Mouse (Mus musculus): ENCODE data around the gene Cxcl10.

Cxcl10 gene

DNA sequence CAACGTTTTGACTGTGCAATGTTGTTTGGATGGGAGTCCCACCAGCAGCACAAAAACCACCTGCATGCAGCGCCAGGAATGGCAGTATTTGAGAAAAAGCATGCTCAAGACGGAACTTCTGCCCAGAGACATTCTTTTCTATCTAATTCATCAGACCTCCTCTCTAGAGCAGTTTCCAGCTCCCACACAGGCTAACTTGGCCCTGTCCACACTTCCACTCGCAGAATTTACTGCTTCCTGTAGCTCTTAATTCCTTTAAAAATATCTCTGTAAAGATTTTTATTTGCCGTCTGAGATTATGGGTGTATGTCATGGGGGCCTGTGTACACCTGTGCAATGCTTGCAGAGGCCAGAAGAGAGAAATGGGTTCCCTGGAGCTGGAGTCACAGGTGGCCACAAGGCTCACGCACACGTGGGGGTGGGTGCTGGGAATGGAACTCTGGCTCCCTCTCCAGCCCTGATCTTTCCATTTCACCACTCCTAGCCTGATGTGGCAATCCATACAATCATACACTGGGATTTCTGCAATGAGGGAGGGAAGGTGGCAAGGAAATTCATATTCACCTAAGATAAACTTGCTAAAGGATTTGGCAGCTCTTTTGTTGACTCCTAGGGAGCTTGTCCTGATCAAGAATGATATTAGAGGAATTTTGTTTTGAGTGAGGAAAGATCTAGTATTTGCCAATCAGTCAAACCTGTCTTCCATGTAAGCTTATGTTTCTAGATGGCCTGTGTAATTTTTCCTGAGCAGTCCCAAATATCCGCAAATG is 26.9 kb downstream of the Cxcl10 start:
- no peak for DNase-seq (ENCODE audit: low spot score)

GRCm38 (mm10) chr5:92318596-92318995 is 30.1 kb downstream of the Cxcl10 start:
- no peak for DNase-seq (ENCODE audit: low spot score)

GRCm38 (mm10) chr5:92318119-92318518 is 30.6 kb downstream of the Cxcl10 start:
- DNase-seq (ENCODE audit: low spot score): no peak

GRCm38 (mm10) chr5:92313776-92314175 is 34.9 kb downstream of the Cxcl10 start:
- no peak for DNase-seq (ENCODE audit: low spot score)

GRCm38 (mm10) chr5:92312046-92312715 is 36.5 kb downstream of the Cxcl10 start:
- peak; percentile 96 for DNase-seq (ENCODE audit: low spot score)

DNA sequence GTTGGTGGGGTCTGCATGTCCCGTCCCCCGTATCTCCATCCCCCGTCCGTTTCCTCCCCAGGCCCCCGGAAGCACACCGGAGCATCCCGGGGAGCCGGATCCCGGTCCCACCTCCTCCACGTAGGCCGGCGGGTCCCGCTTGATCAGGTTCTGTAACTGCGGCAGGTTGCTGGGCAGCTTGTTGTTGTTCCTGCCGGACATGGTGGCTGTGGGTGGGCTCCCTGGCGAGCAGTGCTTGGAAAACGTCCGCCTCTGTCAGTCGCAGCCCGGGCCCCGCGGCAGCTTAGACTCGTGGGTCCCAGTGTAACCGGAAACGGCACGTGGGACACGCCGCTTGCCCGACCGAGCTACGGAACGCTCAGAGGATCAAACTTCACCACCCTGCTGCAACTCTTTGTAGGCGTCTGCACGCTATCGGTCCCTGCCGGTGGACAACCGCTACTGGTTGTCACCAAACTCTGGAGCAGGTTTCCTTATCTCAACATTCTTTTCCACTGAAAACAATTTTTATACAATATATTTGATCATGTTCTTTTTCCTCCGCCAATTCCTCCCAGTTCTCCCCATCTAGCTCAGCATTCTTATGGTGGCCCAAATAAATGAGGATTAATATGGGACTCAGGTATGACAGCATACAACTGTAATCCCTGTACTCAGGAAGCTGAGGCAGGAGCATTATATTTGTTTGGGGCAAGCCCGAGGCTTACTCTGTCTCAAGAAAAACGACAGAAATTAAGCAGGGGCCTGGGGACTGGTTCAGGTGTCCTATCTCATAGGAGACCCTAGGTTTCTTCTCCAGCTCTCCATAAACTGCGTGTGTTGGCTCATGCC is 38.8 kb downstream of the Cxcl10 start, which contains the start of gene Sdad1:
Gene Sdad1 (minus strand): TSS at position 799 of the 831 bp plus-strand sequence.
- peak; percentile 94 for DNase-seq (ENCODE audit: low spot score)

DNA sequence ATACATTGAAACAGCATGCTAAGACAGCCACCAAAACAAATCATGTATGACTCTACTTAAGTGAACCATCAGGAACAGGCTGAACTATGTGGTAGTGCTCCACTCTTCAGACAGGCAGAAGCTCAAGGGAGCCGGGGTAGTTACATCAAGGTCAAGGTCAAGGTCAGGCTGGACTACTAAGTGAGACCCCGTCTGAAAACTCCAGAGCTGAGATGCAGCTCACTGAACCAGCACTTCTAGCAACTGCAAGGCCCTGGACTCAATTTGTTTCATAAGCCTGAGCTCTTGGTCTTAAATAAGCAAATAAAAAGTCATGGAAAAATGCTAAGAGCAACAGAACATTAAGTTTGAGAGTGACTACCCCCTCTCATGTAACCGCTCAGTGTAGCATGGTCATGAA is 44.4 kb downstream of the Cxcl10 start:
- DNase-seq (ENCODE audit: low spot score): no peak

DNA sequence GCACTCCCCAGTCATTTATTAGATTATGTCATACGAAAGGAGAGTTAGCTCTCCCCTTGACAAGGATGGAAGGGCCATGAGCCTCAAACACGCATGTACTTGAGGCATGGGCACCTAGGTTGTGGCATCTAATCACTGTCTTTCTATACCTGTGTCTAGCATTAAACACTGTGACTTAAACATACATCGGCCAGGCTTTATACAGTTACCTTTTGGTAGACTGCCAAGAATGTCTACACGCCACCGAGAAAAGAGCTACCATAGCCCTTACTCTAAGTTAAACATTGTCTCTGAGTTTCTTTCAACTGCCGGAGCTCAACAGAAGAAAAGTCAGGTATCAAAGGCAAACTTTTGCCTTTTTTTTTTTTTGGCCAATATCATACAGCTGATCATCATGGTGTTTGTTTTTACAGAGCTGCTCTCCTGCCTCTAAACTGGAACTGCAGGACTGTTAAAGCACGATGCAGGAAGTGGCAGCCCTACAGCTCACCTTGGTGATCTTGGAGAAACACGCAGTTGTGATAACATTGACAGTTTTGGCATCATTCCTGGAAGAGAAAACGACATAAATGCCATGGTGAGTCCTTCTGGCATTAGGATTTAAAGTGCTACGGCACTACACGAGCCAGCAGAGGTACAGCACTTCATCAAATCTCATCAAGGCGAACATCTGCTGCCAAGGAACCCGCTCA is 46.4 kb downstream of the Cxcl10 start:
- no peak for DNase-seq (ENCODE audit: low spot score)
